Mouse (Mus musculus): Measurements from ENCODE around the gene Clint1.
A peak's percentile ranks its signal among the peaks of the same experiment; 100 is the strongest.

Clint1 gene

DNA sequence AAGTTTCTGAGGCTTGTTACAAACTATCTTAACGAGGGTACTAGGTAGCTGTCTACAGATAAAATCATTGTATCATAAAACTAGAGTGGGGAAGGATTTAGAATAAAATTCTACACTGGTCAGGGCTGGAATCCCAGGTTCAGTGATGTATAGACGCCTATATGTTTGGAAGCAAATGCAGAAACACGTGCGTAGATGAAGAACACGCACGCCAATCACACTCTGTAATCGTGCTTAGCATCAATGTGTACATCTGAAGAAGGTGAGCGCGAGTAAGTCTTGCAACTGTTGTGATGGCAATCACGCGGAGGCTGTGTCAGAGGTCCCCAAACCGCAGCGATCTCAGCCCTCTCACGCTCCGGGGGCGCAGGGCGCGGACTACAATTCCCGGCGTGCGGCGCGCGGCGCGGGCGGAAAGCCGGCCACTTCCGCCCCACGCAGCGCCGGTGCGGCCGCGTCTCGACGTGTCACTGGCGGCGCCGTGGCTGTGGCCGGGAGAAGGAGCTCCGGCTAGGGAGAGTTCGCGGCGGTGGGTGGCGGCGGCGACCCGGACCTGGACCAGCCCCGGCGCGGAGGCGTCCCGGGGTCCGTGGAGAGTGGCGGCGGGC is at the start of gene Clint1:
TSS of gene Clint1 (plus strand) at position 536 of the 608 bp plus-strand sequence.
- DNase-seq (ENCODE audit: low read depth): peak; percentile 68

DNA sequence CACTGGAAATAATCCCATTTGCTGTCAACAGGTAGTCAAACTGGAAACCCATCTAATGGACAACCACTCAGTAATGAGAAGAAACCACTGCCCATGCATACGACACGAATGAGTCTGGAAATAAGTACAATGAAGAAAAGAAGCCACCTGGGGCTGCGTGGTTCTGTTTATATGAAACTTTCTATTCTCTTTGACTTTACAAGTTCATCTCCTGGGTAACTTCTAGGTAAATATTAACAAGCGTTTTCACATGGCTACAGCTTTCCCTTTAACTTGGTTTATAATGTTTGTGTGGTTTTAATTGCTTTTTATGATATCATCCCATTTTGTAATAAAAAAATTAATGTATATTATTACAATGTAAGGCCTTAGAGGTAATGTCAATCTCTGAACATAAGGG is 47.8 kb upstream of the Clint1 start:
- no peak for DNase-seq (ENCODE audit: low read depth)

DNA sequence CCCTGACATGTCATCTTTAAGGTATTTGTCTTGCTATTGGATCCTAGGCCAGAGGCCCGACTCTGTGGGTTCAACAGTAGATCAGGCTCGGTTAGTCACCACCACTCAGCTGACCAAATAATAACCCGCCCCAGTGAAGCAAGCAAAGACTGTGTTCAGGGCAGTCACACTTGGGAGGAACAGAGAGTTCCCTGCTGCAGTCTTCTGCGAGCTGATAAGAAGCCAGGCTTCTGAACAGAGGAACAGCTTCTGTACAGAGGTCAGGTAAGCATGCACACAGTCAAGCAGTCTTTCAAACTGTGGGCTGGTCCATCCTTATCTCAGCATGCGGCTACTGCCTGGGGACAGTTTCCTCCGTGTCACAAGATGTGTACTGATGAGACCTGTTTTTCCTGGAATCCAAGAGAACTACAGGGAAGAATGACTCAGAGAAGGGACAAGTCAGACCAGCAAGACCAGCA is 46.5 kb upstream of the Clint1 start:
- peak; percentile 56 for DNase-seq (ENCODE audit: low read depth)

DNA sequence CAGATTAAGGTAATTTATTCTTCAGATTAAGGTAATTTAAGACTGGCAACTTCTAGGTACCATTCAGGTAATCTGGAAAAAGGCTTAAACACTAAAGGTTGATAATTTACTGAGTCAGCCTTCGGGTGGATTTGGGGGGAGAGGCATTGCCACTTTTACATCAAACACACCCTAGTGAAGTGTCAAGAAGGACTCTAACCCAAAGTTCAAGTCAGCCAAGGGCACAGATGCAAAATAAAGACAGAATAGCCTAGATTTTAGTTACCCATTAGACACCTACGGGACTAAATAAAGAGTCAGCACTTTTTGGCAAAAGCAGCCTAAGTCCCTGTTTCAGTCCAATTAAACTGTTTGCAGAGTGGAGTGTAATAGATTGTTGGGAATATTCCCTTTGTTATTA is 46.0 kb upstream of the Clint1 start:
- no peak for DNase-seq (ENCODE audit: low read depth)

DNA sequence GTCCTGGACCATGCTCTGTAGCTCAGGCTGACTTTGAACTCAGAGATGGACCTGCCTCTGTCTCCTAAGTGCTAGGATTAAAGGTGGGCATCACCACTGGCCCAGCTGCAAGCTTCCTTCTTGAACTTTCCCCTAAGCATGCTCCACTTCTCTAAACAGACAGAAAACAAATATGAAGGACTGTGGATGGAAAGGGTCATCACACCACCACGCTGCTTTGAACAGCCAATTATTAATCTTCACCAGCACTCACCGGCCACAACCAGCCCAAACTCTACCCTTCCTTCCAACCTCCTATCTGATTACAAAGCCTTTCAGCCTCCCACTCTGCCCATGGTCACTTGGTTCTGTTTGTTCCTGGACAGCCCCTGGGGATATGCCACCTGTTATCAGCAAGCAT is 45.6 kb upstream of the Clint1 start:
- no peak for DNase-seq (ENCODE audit: low read depth)

DNA sequence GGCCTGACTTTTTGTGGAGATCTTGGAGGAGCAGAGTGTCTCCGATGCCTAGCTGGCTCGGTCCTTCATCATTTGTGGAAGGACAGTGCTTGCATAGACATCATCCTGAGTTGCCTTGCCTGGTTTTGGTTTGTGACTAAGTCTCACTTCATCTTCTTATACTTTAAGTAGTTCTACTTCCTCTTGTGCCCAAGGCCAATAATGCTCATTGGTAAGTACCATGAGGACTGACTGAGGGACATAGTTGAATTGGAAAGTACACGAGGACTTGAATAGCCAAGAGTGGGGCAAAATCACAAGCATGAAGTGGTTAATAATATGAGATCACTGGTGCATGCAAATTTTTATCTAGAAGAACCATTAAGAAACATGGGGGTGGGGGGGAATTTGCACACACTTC is 45.0 kb upstream of the Clint1 start:
- no peak for DNase-seq (ENCODE audit: low read depth)

DNA sequence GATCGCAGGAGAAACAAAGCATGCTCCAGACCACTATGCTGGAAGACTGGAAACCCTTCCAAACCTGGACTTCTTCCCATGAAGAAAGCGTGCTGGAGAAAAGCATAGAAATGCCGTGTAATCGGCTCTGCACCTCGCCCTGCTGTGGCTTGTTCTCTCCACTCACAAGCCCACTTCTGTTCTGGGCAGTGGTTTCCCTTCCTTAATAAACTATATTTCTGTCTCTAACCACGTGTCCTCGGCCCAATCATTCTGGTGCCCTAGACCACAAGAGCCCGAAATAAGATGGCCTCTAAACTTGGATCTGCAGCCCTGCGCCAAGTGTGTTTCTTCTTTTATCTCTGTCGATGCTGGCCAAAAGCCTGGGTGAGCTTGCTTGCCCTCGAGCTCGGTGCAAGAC is 44.0 kb upstream of the Clint1 start:
- no peak for DNase-seq (ENCODE audit: low read depth)

DNA sequence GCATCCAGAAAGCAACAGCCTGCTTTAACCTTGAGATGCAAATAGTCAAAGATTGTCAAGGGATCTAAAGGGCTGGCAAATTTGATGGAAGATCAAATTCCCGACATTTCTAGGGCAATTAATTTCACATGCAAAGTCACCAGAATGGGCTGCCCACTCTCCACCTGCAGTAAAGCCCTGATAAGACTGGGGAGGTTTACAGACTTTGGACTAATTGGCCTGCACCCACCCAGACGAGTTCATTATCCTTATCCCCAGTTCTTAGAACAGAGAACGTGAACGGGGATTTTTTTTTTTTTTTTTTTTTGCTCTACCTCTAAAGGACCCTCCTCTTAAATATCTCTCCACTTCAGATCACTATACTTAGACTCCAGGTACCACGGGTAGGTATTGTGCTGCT is 42.4 kb upstream of the Clint1 start:
- DNase-seq (ENCODE audit: low read depth): no peak

DNA sequence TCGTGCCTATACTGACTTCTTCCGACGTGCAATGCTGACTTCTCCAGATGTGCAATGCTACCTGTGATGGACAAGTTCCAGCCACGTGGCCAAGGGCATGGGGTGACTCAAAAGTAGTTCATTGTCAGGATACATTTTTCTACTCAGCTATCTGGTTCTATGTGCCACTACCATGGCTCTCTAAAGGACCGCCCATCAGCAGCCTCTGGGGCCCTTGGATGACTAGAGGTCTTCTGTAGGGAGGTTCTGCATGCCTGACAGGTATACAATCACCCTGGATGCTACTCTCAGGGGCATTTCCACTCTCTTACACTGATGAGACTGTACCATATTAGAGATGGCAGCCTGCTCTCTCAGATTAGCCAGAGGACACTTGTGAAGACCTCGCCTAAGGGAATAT is 41.8 kb upstream of the Clint1 start:
- DNase-seq (ENCODE audit: low read depth): no peak

DNA sequence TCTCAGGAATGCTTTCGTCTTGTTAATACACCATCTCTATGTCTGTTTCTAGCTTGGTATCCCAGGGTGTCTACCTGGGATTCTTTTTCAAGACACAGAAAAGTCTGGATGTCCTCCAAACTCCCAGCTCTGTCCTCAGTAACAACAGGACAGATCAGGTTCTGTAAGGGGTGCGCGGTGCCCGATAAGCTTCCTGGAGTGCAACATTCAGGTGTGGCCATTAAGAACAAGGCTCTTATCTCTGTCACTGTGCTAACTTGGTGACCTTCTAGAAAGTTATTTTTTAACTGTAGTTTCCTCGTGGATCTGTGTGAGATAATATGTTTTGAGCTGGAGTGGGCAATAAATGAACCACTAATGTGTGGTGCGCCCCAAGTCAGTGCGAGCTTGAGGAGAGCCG is 41.0 kb upstream of the Clint1 start:
- DNase-seq (ENCODE audit: low read depth): no peak

DNA sequence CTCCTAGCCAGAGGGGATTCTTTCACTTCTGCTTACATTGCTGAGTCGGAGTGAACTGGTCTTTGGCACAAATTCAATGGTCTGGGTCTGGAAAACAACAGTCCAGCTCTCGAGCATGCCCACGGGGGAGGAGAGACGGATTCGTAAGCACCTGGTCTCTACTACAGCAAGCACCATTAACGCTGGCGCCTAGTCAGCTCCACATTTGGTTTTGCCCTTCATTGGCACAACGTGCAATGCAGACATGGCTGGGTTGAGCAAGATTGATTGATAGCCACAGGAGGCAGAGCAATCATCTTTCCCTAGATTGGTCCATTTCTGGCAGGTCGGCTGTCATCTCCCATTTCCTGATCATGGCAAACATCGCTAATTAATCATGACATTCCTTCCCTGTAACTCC is 36.2 kb upstream of the Clint1 start:
- no peak for DNase-seq (ENCODE audit: low read depth)

DNA sequence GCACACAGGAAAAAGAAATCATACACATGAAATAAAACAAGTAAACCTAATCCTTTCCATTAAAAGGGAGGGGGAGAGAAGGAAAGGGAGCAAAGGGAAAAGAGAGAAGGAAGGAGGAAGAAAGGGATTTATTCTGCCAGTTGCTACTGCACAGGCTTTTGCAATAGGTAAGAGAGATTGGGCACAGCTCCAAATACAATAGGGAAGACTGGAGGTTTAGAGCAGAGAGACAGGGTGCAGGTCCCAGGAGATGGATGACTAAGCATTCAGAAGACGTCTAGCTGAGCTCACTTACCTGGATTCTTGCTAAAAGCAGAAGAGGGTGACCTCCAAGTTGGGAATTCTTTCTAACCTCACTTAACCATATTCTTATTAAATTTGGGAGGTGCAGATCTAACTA is 35.1 kb upstream of the Clint1 start:
- no peak for DNase-seq (ENCODE audit: low read depth)

DNA sequence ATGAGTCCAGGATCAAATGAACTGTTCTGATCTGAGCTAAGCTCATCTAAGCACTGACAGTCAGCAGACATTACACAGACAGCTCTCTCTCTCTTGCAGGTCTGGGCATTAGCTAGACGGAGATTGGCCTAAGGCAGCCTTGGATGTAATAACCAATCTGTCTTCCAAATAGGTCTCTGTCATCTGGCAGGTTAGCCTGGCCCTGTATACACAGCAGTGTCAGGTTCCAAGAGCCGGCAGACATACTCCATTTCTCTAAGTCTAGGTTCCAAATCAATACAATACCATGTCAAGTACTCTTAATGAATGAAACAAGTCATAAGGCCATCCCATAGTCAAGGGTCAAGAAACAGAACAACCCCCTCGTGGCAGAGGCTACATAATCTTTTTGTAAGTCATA is 33.9 kb upstream of the Clint1 start:
- DNase-seq (ENCODE audit: low read depth): no peak

DNA sequence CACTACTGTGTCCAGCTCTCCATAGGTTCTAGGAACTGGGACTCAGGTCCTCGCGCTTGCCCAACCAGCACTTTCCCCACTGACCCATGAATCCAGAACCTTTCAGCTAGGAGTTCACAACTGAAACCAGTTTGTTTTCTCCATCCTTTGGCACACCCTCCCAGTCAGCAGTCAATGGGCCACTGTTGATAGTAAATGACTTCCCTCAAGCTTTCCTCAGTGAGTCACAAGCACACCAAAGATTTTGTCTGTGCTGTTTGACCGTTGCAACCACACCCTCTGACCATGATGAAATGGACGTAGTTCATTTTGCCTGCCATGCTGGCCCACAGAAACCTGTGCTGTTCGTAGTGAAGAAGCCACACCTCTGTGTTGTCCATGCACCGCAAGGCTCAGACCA is 30.9 kb upstream of the Clint1 start:
- DNase-seq (ENCODE audit: low read depth): no peak

DNA sequence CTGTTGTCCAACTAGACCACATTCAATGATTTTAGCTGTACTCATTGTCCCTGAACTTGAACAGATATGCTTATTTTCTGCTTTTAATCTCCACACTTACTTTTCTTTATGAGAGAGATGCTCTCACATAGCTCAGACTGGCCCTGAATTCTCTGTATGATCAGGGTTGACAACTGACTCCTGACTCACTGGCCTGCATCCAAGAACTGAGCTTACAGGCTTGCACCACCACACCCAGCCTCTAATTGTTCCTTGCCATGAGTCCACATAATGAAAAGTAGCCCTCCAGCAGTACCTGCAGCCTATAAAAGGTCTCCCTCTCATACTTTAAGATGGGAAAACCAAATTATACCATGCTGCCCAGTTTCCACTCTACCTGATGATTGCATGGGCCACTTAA is 21.7 kb upstream of the Clint1 start:
- DNase-seq (ENCODE audit: low read depth): no peak

DNA sequence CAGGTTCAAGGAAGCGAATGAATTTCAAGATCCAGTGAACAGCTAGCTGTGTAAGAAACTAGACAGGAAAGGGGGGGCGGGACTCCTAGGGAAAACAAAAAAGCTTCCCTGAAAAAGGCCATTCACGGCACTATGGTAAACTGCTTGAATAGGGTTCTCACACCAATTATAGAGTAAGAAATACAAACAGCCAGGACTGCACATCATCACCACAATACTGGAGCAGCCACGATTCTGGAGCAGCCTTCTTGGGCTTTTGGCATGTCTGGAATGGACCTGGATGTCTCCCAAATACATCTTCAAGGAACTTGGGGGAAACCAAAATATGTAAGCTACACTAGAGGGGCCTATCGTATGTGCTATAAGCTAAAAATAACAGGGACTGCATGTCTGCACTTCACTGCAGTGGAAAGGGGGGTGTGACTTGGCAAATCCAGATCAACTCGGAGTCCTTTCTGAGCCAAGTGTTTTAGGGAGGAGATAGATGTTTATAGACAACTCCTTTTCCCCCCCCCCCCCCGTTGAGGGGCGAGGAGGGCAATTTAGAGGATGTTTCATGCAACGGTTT is 21.0 kb upstream of the Clint1 start:
- DNase-seq (ENCODE audit: low read depth): no peak

DNA sequence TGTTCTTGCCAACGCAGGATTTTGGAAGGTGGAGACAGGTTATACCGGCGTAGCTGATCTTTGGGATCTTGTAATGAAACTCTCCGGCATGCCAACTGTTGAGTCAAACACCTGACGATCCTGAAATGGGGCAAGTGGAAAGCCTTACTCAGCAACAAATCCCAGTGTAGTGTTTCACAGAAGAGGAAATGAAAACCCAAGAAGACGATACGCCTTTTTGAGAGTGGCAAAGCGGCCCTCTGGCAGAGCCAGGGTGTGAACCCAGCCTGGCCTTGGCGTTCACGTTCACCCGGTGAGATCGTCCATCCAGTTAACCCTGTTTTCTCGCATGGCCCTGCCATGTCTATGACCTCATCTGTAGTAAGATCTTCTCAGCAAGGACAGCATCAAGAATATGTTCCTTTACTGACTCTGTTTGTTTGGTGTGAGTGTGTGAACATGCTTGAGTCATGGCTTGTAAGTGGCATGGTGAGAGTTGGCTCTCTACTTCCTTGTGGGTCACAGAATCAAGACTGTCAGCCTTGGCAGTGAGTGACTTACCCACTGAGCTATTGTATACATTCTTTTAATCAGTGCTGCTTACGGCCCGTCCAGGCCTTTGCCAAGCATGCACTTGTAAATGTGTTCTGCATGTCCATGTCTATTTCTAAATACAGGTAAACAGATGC is 20.2 kb upstream of the Clint1 start:
- no peak for DNase-seq (ENCODE audit: low read depth)

DNA sequence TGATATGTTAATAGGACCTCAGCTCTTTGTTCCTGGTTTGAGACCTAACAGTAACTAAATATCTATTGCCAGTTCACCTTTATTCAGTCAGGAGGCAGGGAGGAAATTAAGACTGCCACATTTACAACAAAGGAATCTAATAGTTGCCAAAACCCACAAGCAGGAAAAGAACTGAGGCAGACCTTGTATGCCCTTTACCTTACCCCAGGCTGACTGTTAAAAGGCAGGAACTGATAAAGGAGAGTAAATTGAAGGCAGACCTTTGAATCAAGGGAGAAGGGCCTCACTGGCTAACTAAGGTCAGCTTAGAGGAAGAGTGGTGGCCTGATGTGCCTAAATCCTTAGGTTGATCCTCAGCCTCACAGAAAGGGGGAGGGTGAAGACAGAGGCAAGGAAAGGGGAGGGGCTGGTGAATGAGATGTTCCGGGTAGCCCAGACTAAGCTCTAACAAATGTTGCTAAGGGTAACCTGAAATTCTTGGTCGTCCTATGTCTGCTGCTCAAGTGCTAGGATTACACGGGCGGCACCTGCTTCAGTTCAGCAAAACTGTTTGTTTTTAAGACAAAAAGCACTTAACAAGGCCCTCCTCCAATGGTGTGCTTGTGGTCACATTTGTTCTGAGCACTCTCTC is 16.1 kb upstream of the Clint1 start:
- no peak for DNase-seq (ENCODE audit: low read depth)

DNA sequence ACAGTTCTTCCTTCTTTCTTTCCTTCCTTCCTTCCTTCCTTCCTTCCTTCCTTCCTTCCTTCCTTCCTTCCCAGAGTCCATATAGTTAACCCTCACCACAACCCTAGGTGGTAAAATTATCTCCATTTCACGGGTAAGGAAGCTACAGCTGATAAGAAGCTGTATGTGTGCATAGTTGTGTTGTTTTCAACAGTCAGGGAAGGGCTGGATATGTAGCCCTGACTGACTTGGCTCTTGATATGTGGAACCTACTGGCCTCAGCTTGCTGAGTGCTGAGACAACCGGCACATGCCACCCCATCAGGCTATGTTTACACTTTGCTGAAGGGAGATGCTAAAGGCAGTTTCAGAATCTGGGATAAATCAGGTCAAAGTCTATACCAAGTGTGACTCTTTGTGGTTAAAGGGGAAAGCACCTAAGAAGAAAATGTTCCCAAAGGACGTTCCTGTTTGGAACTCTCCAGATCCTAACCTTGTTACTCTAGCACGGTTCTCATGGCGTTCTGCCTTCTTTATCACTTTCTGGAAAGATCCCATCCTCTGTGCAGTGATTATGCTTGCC is 14.5 kb upstream of the Clint1 start:
- DNase-seq (ENCODE audit: low read depth): no peak

DNA sequence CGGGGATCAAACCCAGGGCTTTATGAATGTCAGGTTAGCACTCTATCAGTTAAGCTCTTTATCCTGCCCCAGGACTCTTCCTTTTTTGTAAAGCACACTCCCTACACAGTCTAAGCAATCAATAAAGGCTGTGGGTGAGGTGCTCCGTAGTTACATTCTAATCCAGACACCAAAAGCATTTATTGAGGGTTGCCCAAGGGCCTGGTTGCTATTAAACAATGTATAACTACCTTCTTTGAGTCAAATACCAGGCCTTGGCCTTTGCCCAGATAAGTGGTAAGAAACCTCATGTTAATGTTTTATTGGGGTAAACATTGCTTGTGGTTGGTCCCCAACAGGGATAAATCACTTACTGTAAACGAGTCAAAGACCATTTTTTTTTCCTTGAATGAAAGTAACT is 13.4 kb upstream of the Clint1 start:
- no peak for DNase-seq (ENCODE audit: low read depth)

DNA sequence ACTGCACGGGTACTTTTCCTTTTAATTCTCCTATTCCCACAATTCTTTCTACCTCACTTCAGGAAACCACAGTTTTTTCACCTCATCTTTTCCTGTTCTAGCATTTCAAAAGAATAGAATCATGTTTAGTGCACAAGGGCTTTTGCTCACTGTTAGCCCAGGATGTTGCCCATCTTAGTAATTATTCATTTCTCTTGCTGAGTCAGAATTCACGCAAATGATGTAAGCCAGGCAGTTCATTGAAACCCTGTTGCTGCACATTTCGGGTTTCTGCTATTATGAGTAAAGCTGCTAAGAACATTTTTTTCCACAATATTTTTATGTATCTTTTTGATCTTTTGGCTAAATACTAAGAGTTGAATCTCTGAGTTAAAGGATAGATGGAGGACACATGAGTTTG is 11.5 kb upstream of the Clint1 start:
- DNase-seq (ENCODE audit: low read depth): no peak

DNA sequence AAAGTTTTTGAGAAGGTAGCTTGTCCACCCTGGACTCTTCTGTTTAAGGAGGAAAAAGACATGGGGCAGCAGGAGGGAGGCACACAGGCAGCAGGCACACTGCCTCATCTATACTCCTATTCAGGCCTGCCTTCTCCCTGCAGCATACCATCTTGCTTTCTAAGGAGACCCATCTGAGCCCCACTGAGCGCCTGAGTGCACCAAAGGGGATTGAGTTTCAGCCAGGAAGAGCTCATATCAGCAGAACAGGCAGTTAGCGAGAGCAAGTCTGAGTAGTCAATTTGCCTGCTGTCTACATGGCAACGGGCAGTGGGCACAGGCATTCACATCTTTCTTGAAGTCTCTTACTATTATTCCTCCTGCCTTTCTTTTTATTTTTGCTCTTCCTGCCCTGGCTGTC is 5.8 kb upstream of the Clint1 start:
- DNase-seq (ENCODE audit: low read depth): no peak

DNA sequence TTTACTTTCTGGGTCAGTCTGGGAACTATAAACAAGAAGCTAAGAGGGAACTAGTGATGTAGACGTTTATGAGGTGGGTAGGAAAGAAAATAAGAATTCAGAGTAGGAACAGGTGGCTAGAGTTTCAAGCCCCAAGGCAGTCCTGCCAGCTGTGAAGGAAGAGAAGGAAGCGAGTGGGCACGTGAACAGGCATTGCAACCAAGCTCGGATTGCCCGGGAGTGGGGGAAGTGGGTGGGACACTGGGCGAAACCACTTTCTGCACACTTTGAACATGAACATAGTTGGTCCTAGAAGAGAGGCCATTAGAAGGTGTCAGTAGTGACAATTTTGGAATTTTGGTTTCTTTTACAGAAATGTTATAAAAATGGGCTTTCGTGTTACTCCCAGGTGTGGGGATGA is 4.3 kb upstream of the Clint1 start:
- DNase-seq (ENCODE audit: low read depth): no peak

Measured in c-Kit-positive CD71-negative TER-119-negative erythroid progenitor cells, embryonic 14.5 days (primary cell).